Mouse (Mus musculus): ENCODE data around the gene Hecw2. TPM values are rescaled to one million over a fixed set of nuclear protein-coding genes. Genes with fewer than 3 reads are reported as not detected.

The Hecw2 gene
- total and polyA plus RNA-seq, 2 experiments from 2014 or later, result 4.6 to 15.4 TPM

DNA sequence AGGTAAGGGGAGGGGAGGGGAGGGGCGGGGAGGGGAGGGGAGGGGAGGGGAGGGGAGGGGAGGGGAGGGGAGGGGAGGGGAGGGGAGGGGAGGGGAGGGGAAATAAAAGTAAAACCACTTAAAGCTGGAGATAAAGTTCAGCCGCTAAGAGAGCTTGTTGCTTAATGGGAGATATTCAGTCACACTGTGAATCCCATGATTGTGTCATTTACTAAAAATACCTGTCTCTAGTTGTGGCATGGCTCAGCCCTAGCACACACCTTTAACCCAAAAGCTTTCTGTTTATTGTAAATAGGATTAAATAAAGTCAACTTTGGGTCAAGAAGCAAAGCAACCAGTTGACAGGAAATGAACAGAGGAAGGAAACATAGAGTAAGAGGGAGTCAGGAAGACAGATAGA is 14.3 kb downstream of the Hecw2 start:
- H3K9me3 ChIP-seq (ENCODE audit: low read length), result no peaks in the 10 kb centered on the region
- ATAC-seq, result no peak

DNA sequence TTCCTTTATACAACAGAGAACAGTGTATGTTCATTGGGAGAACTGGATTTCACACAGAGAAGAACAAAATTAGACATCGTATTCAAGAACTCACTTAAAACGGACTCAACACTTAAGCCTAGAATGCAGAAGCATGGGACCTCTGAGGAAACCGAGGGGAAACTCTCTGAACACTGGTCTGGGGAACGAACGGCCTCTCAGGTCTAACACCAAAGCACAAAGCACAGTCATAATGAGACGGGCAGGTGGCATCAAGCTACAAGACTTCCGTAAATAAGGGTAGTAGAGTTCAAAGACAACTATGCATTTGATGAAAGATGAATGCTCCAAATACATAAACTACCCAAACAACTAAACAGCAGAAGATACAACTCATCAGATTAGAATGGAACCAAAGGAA is 15.8 kb downstream of the Hecw2 start:
- Histone ChIP-seq H3K27me3 (ENCODE audit: insufficient read depth, low read length) (no peaks in the 10 kb centered on the region), H3K4me2 (ENCODE audit: low read depth) (no peak overlapping the region), H3K4me3 (ENCODE audit: low read depth, low read length) (no peak overlapping the region), H3K4me1 (ENCODE audit: insufficient read depth) (no peaks in the 10 kb centered on the region), H3K36me3 (ENCODE audit: insufficient read depth) (no peaks in the 10 kb centered on the region), H3K9me3 (ENCODE audit: low read length) (no peaks in the 10 kb centered on the region), H3K9ac (no peak overlapping the region), H3K27ac (ENCODE audit: low read depth, low read length) (no peak overlapping the region)
- ATAC-seq (no peak), DNase-seq (no peak)
- no peak for TF ChIP-seq CTCF (IDR thresholded peaks at IDR 0.05; ENCODE audit: low read depth)
- 92% methylated on average over 7 of the region's 7 CpGs for WGBS

More for the DNA sequence above, 14.3 kb downstream of the Hecw2 start:
- Histone ChIP-seq H3K36me3 (ENCODE audit: insufficient read depth) (no peaks in the 10 kb centered on the region), H3K27ac (ENCODE audit: low read depth, low read length) (no peak overlapping the region), H3K4me2 (ENCODE audit: low read depth) (no peak overlapping the region), H3K9ac (no peak overlapping the region), H3K27me3 (ENCODE audit: insufficient read depth, low read length) (no peaks in the 10 kb centered on the region), H3K4me3 (ENCODE audit: low read depth, low read length) (no peak overlapping the region), H3K4me1 (ENCODE audit: insufficient read depth) (no peaks in the 10 kb centered on the region)
- TF ChIP-seq CTCF (IDR thresholded peaks at IDR 0.05; ENCODE audit: low read depth), result no peak
- 77% methylated on average over 1 of the region's 2 CpGs for WGBS
- no peak for DNase-seq

DNA sequence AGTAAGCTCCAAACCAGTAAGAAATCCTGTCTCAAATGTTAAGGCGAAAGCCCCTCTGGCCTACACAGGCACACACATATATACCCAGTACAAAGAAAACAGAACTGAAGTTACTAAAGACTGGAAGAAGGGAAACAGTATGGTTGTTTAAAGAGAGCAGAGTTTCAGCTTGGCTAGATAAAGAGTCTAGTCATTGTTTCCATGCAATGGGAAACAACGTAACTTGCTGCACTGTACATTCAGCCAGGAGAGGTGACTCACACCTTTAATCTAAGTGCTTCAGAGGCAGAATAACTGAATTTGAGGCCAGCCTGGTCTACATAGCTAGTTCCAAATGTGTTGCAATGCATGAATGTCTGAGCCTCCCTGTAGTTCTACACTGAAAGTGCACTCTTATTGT is 18.4 kb downstream of the Hecw2 start:
- H3K4me1 ChIP-seq (ENCODE audit: insufficient read depth), result no peaks in the 10 kb centered on the region

DNA sequence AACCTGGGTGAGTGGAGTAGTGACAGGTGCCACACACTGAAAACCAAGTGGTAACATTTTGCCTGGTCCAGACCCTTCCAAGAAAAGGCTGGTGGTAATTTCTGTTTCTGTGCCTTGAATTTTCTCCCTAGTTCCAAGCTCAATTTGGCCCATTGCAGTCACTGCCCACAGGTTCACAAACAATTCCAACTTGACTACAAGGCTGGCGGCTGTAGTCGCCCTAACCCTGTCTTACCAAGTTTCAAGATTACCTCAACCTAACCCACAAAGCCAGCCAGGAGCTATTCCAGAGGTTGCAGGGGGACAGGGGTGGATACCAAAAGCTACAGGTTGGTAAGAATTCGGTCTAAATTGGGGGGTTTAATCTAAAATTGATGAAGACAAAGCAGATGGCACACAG is 27.0 kb downstream of the Hecw2 start:
- no peak overlapping the region for H3K27ac ChIP-seq (ENCODE audit: low read depth, low read length)
- no peak overlapping the region for H3K4me2 ChIP-seq (ENCODE audit: low read depth)
- no peaks in the 10 kb centered on the region for H3K27me3 ChIP-seq (ENCODE audit: insufficient read depth, low read length)
- 93% methylated on average over 3 of the region's 3 CpGs for WGBS
- no peaks in the 10 kb centered on the region for H3K9me3 ChIP-seq (ENCODE audit: low read length)
- DNase-seq (no peak), ATAC-seq (no peak)
- H3K4me3 ChIP-seq (ENCODE audit: low read depth, low read length), result no peak overlapping the region
- no peaks in the 10 kb centered on the region for H3K36me3 ChIP-seq (ENCODE audit: insufficient read depth)
- H3K9ac ChIP-seq, result no peak overlapping the region
- H3K4me1 ChIP-seq (ENCODE audit: insufficient read depth), result no peaks in the 10 kb centered on the region
- no peak for TF ChIP-seq CTCF (IDR thresholded peaks at IDR 0.05; ENCODE audit: low read depth)

More for the DNA sequence above, 18.4 kb downstream of the Hecw2 start:
- Histone ChIP-seq H3K36me3 (ENCODE audit: insufficient read depth) (no peaks in the 10 kb centered on the region), H3K27me3 (ENCODE audit: insufficient read depth, low read length) (no peaks in the 10 kb centered on the region), H3K27ac (ENCODE audit: low read depth, low read length) (no peak overlapping the region), H3K9me3 (ENCODE audit: low read length) (no peaks in the 10 kb centered on the region), H3K4me2 (ENCODE audit: low read depth) (no peak overlapping the region), H3K4me3 (ENCODE audit: low read depth, low read length) (no peak overlapping the region), H3K9ac (no peak overlapping the region)
- no peak for DNase-seq
- TF ChIP-seq CTCF (IDR thresholded peaks at IDR 0.05; ENCODE audit: low read depth), result no peak
- WGBS, result 94% methylated on average over 2 of the region's 2 CpGs
- no peak for ATAC-seq

DNA sequence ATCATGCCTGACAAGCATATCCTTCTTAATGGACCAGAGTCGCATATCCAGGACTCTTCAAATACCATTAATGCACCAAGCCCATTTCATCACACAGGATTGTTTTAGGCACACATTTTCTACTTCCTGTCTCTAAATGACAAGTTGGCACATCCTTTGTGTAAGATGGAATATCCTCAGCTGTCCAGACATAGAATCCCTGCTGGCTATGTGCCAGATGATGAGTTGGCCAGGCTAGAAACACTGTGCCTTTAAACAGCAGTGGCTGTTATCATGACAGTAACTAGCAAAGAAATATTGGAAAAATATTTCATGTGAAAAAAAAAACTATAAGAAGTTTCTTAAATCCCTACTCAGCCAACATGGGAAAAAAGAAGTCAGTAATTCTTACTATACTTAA is 35.4 kb downstream of the Hecw2 start:
- Histone ChIP-seq H3K27me3 (ENCODE audit: insufficient read depth, low read length) (no peaks in the 10 kb centered on the region), H3K9ac (no peak overlapping the region), H3K36me3 (ENCODE audit: insufficient read depth) (no peaks in the 10 kb centered on the region), H3K9me3 (ENCODE audit: low read length) (no peaks in the 10 kb centered on the region), H3K4me2 (ENCODE audit: low read depth) (no peak overlapping the region), H3K27ac (ENCODE audit: low read depth, low read length) (no peak overlapping the region), H3K4me3 (ENCODE audit: low read depth, low read length) (no peak overlapping the region), H3K4me1 (ENCODE audit: insufficient read depth) (no peaks in the 10 kb centered on the region)
- ATAC-seq (no peak), DNase-seq (no peak)
- WGBS, result 76% methylated on average over 1 of the region's 1 CpGs
- TF ChIP-seq CTCF (IDR thresholded peaks at IDR 0.05; ENCODE audit: low read depth), result no peak

DNA sequence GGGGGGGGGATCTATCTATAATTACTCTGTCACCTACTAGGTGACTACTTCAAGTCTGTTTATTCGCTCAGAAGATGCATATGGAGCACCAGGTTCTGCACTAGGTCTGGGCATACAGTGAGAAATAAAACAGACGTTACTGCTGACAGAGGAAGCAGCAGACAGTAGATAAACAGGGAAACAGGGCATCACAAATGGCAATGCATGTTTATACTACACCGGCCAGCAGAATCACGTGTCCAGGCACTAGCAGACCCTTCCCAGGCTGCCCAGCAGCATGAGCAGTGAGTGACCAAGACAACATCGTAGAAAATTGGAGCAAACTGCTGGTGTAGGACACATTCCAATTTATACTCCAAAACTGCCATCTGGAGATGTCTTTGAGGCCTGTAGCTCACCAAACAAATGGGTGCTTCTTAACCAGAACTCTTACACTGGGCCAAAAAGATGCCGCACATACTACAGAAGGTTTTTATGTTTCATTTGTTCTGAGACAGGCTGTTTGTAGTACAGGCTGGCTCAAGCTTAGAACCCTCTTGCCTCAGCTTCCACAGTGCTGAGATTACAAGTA is 41.7 kb downstream of the Hecw2 start:
- H3K27ac ChIP-seq (ENCODE audit: low read depth, low read length), result no peak overlapping the region
- H3K9ac ChIP-seq, result no peak overlapping the region
- H3K4me3 ChIP-seq (ENCODE audit: low read depth, low read length), result no peak overlapping the region
- ATAC-seq (peak; percentile 58), DNase-seq (no peak)
- no peaks in the 10 kb centered on the region for H3K9me3 ChIP-seq (ENCODE audit: low read length)
- no peak for TF ChIP-seq CTCF (IDR thresholded peaks at IDR 0.05; ENCODE audit: low read depth)
- 71% methylated on average over 6 of the region's 6 CpGs for WGBS
- no peaks in the 10 kb centered on the region for H3K36me3 ChIP-seq (ENCODE audit: insufficient read depth)
- no peak overlapping the region for H3K4me2 ChIP-seq (ENCODE audit: low read depth)
- H3K4me1 ChIP-seq (ENCODE audit: insufficient read depth), result no peaks in the 10 kb centered on the region
- no peaks in the 10 kb centered on the region for H3K27me3 ChIP-seq (ENCODE audit: insufficient read depth, low read length)

DNA sequence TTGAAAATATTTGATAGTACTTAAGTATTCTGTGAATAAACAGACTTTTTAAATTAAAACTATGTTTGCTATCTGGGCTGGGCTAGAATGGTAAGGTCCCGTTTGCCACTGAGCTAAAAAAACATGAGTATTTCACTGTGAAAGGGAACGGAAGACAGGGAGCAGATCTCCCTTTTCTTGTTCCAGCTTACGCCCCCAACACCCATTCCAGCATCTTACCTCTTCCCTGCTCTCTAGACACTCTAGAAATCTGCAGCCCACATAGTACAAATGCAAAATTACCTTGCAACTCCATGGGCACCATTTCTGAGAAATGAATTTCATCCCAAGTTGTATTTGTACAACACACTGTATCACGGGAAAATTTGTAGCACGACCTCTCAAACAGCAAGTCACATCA is 49.9 kb downstream of the Hecw2 start:
- WGBS, result 92% methylated on average over 5 of the region's 5 CpGs
- H3K9me3 ChIP-seq (ENCODE audit: low read length), result no peaks in the 10 kb centered on the region
- DNase-seq (no peak), ATAC-seq (no peak)
- no peak overlapping the region for H3K4me2 ChIP-seq (ENCODE audit: low read depth)
- H3K9ac ChIP-seq, result no peak overlapping the region
- H3K36me3 ChIP-seq (ENCODE audit: insufficient read depth), result no peaks in the 10 kb centered on the region
- no peak overlapping the region for H3K4me3 ChIP-seq (ENCODE audit: low read depth, low read length)
- no peaks in the 10 kb centered on the region for H3K27me3 ChIP-seq (ENCODE audit: insufficient read depth, low read length)
- no peaks in the 10 kb centered on the region for H3K4me1 ChIP-seq (ENCODE audit: insufficient read depth)
- H3K27ac ChIP-seq (ENCODE audit: low read depth, low read length), result no peak overlapping the region
- no peak for TF ChIP-seq CTCF (IDR thresholded peaks at IDR 0.05; ENCODE audit: low read depth)
